Mouse (Mus musculus) E14TG2a.4 (cell line): ENCODE data around the gene Fbxo40.

ENCODE experiments used
- CTCF ChIP-seq: conservative IDR thresholded peaks from 2 replicates; pipeline ENCODE4 v1.5.1; 2014; ENCODE audit warnings: low read length
- NANOG ChIP-seq: IDR thresholded peaks from 2 replicates; pipeline ENCODE4 v1.6.1; 2014; ENCODE audit warnings: borderline replicate concordance, low read length, mixed read lengths
- POU5F1 ChIP-seq: IDR thresholded peaks from 2 replicates; pipeline ENCODE4 v1.6.1; 2014; ENCODE audit warnings: low read length, borderline replicate concordance

DNA sequence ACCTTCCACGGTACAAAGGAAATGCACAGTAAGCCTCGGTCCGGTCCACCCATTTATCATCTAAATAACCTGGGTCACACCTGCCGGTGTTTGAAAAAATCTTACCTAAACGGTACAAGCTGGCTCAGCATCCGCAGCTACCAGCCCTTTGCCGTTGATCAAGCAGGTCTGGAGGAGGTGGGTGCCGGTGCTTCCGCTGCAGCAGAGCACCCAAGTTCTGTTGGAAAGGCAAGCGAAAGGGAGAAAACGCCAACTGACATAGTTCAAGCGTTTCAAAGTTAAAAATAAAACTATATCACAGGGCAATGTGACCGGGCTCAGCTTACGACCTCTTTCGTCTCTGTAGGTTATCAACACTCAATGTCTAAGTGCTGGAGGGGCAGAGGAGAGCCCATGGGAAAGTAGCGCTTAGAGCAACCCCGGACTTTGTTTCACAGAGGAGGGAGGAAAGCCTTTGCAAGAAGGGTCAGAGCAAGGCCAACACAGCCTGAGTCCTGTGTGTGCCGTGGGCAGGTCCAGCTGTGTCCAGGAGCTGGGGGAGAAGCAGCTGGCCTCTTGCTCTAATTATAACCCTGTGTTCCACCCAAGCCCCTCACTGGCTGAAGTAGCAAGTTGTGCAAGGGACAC, at the start of gene Fbxo40:
- TF ChIP-seq CTCF = no peak
- TF ChIP-seq NANOG = no peak
- TF ChIP-seq POU5F1 = no peak
